Mouse (Mus musculus) bone marrow macrophage, adult 2 months (primary cell): ENCODE results near the gene Fgfr2.

ENCODE experiments used
- CTCF ChIP-seq: IDR thresholded peaks from 2 replicates; pipeline ENCODE4 v1.5.1; 2012; ENCODE audit warnings: low read depth, mild to moderate bottlenecking, low read length, moderate library complexity
- POLR2A ChIP-seq: IDR thresholded peaks from 2 replicates; pipeline ENCODE4 v1.6.1; 2012; ENCODE audit warnings: mild to moderate bottlenecking, low read depth, low read length, borderline replicate concordance

DNA sequence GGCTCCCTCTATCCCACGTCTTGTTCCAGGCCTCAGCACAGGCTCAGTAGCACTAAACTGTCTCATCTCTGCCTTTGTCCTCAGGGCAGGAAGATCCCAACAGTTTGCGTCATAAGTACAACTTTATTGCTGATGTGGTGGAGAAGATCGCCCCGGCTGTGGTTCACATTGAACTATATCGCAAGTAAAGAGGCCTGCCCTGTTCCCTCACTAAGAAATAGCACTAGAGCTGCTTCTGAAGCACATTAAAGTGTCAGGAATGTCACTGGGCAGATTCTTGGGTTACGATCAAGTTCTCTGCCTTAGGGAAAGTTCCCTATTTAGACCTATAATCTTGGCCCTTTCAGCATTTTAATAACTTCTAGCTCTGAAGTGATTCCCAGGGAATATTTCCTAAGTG lies 2161.7 kb downstream of the Fgfr2 start:
- no peak for TF ChIP-seq CTCF
- no peak for TF ChIP-seq POLR2A
